Mouse (Mus musculus) small intestine, adult 2 months (tissue): ENCODE measurements at regions not wholly inside any gene's neighbourhood (a gene's known extent, or its start where the extent isn't known, plus 50 kb on each side); places are given as distances from the start of the nearest gene placed in this dataset.

Experiments
- H3K27ac ChIP-seq: fragments of 200-500 bp; 2 replicates; pipeline ENCODE4 v1.5.1; 2012; ENCODE audit warnings: low read depth, low read length, control low read depth, inconsistent platforms; ENCODE audit not compliant: insufficient read depth
- H3K27me3 ChIP-seq: fragments of 200-500 bp; 2 replicates; pipeline ENCODE4 v1.6.1; 2012; ENCODE audit warnings: mild to moderate bottlenecking, moderate library complexity, low read length, inconsistent platforms; ENCODE audit not compliant: control insufficient read depth, insufficient read depth
- H3K36me3 ChIP-seq: fragments of 200-500 bp; 2 replicates; pipeline ENCODE4 v1.6.1; 2012; ENCODE audit warnings: mild to moderate bottlenecking, low read length, control low read depth, inconsistent platforms; ENCODE audit not compliant: control insufficient read depth, insufficient read depth
- H3K4me1 ChIP-seq: fragments of 200-500 bp; 2 replicates; pipeline ENCODE4 v1.6.1; 2012; ENCODE audit warnings: low read length, inconsistent platforms, mixed read lengths; ENCODE audit not compliant: control insufficient read depth, insufficient read depth, insufficient read length
- H3K4me3 ChIP-seq: fragments of 200-500 bp; 2 replicates; pipeline ENCODE4 v1.5.1; 2012; ENCODE audit warnings: low read depth, mild to moderate bottlenecking, control low read depth, inconsistent platforms, low read length, moderate library complexity
- CTCF ChIP-seq: fragments of 200-500 bp; IDR thresholded peaks from 2 replicates; pipeline ENCODE4 v1.5.1; 2012; ENCODE audit warnings: low read depth, mild to moderate bottlenecking, control low read depth, inconsistent platforms, low read length, moderate library complexity, mixed read lengths; ENCODE audit not compliant: insufficient replicate concordance, insufficient read length; ENCODE audit errors: extremely low read depth
- POLR2A ChIP-seq: fragments of 200-500 bp; IDR thresholded peaks from 2 replicates; pipeline ENCODE4 v1.6.1; 2012; ENCODE audit warnings: low read depth, mild to moderate bottlenecking, control low read depth, inconsistent platforms, low read length, moderate library complexity
- whole genome bisulfite sequencing: fragments of 180-500 bp; shearing (Covaris S2); methylation state at CpG from one replicate; pipeline ENCODE4 v1.1.7; 2018; 5-methylcytosine and 5-hydroxymethylcytosine counted together

DNA sequence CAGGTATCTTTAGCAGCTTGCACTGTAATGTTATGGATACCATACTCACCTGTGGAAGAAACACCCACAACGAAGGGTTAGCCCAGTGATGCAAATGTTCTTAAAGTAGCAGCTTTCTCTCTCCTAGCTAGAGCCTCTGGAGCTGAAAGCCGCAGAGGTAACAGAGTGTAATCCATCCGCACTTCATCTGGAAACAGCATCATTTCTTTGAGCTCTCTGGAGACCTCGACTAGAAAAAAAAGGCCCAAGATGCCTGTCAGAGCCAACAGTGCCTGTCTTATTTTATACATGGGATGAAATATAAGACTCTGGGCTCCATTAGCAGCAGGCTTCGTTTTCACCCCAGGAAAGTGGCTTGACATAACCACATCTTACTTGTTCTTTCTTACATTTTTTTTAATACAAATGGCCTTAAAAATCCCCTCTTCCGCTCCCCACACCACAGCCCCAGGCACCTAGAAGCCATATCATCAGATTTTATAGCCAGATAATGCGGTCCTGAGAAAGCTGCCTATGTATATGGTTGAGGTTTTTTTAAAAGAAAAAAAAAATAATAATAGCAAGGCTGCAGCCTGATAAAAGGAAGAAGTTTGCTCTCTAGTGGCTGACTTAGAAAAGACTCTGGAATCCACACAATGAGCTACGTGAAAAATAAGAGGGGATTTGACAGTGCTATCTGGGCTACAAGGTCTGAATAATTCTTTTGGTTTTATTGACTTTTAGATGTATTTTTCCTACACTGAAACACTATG lies 179.3 kb upstream of the Akirin2 start:
- no peak for TF ChIP-seq CTCF
- no peak for TF ChIP-seq POLR2A
- 71% methylated on average over 8 of the region's 8 CpGs for WGBS
- no peaks in the 10 kb centered on the region for H3K4me1 ChIP-seq

GRCm38 (mm10) chr4:34386338-34386967 lies 164.3 kb upstream of the Akirin2 start:
- H3K27me3 ChIP-seq = no peaks in the 10 kb centered on the region
- H3K4me1 ChIP-seq = no peaks in the 10 kb centered on the region
- no peak for TF ChIP-seq POLR2A
- TF ChIP-seq CTCF = no peak
- H3K27ac ChIP-seq = no peak overlapping the region
- no peaks in the 10 kb centered on the region for H3K36me3 ChIP-seq
- whole genome bisulfite sequencing = 75% methylated on average over 5 of the region's 5 CpGs
- no peak overlapping the region for H3K4me3 ChIP-seq

More for the DNA sequence above, 179.3 kb upstream of the Akirin2 start:
- Histone ChIP-seq H3K27me3 (no peaks in the 10 kb centered on the region), H3K4me3 (no peak overlapping the region), H3K36me3 (no peaks in the 10 kb centered on the region), H3K27ac (no peak overlapping the region)

DNA sequence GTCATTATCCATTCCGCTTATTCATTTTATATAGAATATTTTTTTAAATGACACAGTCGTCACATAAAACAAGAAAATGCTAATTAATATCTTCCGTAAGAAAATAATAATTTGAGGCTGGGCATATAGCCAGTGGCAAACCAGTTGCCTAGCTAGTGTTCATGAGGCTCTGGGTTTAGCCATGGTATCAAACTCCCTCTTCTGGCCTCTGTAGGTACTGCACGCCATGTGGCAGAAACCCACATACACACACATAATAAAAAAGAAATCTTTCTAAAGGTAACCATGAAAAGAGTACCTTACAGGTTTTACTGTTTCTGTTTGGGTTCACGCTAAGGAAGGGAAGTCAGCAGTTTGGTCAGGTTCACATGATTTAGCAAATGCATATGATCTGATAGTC lies 159.2 kb upstream of the Akirin2 start:
- 96% methylated on average over 5 of the region's 5 CpGs for WGBS
- Histone ChIP-seq H3K4me1 (no peaks in the 10 kb centered on the region), H3K27ac (no peak overlapping the region), H3K27me3 (no peaks in the 10 kb centered on the region), H3K4me3 (no peak overlapping the region), H3K36me3 (no peaks in the 10 kb centered on the region)
- TF ChIP-seq POLR2A (no peak), CTCF (no peak)

GRCm38 (mm10) chr4:34403061-34403460 lies 147.7 kb upstream of the Akirin2 start:
- no peaks in the 10 kb centered on the region for H3K36me3 ChIP-seq
- H3K27me3 ChIP-seq = no peaks in the 10 kb centered on the region
- no peak overlapping the region for H3K27ac ChIP-seq
- TF ChIP-seq CTCF = no peak
- no peak for TF ChIP-seq POLR2A
- H3K4me1 ChIP-seq = no peaks in the 10 kb centered on the region
- H3K4me3 ChIP-seq = no peak overlapping the region
- 76% methylated on average over 2 of the region's 2 CpGs for WGBS

DNA sequence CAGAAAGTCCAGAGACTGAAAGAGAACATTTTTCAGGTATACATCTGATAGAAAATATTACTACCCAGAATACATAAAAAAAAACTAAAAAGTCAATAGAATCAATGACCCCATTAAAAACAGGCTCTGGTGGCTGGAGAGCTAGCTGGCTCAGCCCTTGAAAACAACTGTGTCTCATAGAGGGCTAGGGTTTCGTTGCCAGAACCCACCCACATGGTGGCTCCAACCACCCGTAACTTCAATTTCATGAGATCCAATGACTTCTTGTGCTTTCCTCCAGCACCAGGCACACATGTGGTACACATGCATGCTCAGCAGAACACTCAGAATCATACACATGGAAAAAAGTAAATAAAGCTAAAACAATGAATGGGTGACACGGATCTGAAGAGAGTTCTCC lies 143.6 kb upstream of the Akirin2 start:
- TF ChIP-seq POLR2A = no peak
- TF ChIP-seq CTCF = no peak
- WGBS = 81% methylated on average over 3 of the region's 3 CpGs

GRCm38 (mm10) chr4:34420970-34421369 lies 129.8 kb upstream of the Akirin2 start:
- Histone ChIP-seq H3K4me3 (no peak overlapping the region), H3K27me3 (no peaks in the 10 kb centered on the region), H3K27ac (no peak overlapping the region), H3K4me1 (no peaks in the 10 kb centered on the region), H3K36me3 (no peaks in the 10 kb centered on the region)
- no peak for TF ChIP-seq CTCF
- WGBS = 78% methylated on average over 6 of the region's 6 CpGs

More for the DNA sequence above, 143.6 kb upstream of the Akirin2 start:
- no peaks in the 10 kb centered on the region for H3K36me3 ChIP-seq
- no peak overlapping the region for H3K4me3 ChIP-seq
- H3K27me3 ChIP-seq = no peaks in the 10 kb centered on the region
- no peak overlapping the region for H3K27ac ChIP-seq
- H3K4me1 ChIP-seq = no peaks in the 10 kb centered on the region

GRCm38 (mm10) chr4:34424131-34424646 lies 126.5 kb upstream of the Akirin2 start:
- no peak overlapping the region for H3K4me3 ChIP-seq
- no peaks in the 10 kb centered on the region for H3K4me1 ChIP-seq
- no peaks in the 10 kb centered on the region for H3K36me3 ChIP-seq
- WGBS = 32% methylated on average over 2 of the region's 2 CpGs
- TF ChIP-seq POLR2A (no peak), CTCF (no peak)
- no peak overlapping the region for H3K27ac ChIP-seq
- no peaks in the 10 kb centered on the region for H3K27me3 ChIP-seq
